Mouse (Mus musculus) brain, embryonic 18.5 days (tissue): ENCODE results near the gene Smr2.
"Not testable (repeated sequence)": the region's sequence is repeated elsewhere in the genome, so short reads cannot be mapped to it uniquely, and the experiment has no call there.

Experiments
- DNase-seq: peaks from one replicate; pipeline ENCODE4 v3.0.0-alpha.2; 2012; ENCODE audit warnings: low read depth, low spot score

Gene Smr2

GRCm38 (mm10) chr5:88086256-88086655, at the start of gene Smr2:
Gene Smr2, plus strand, starts transcription at chr5:88086556.
- not testable (repeated sequence) for DNase-seq

GRCm38 (mm10) chr5:88111430-88111829, 25.1 kb downstream of the Smr2 start, which contains the start of gene Gm11116:
Gene Gm11116, minus strand, starts transcription at chr5:88111530.
- no peak for DNase-seq

DNA sequence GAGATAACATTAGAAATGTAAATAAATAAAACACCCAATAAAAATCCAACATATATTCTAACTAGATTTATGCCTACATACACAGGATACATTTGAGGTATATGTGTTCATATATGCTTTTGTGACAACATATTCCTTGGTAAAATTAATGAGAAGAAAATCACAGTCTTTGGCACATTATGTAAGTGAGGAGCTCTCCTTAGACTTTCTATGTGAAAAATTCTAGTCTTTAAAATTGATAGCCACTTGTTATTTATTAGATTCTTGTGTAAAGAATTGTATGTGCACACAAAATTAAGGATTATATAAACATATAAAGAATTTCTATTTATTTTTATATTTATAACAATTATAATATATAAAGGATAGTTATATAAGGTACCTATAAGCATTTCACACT, 67.6 kb downstream of the Smr2 start, which contains the start of gene Gm11115:
TSS of gene Gm11115 (minus strand) at position 101 of the 400 bp plus-strand sequence.
- DNase-seq = no peak
